Mouse (Mus musculus): Measurements from ENCODE around the gene Lbh. TPM values are rescaled to one million over a fixed set of nuclear protein-coding genes. Genes with fewer than 3 reads are reported as not detected.

The Lbh gene
- polyA plus RNA-seq, 1 experiment from 2014 or later: 2.0 TPM

DNA sequence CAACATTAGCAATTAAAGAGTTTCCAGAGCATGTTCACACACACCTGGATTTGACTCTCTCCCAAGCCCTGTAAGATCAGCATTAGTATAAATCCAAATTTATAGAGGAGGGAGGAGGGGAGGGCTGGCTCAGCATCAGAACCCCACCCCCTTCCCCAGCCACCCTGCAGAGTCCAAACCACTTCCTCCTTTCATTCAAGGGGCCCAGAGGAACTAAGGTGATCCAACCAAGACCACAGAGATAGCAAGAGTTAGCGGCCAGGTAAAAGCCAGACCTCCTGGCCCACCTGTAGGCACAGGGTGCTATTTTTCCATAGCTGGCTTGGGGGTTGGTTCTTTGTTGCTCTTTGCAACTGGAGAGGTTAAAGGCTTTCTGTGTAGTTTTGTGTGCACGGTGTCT, 16.0 kb downstream of the Lbh start:
- WGBS: 59% methylated on average over 2 of the region's 2 CpGs
- Histone ChIP-seq H3K4me1 (peaks cover 36% of the 10 kb centered on the region), H3K9me3 (replicated peaks) (no peaks in the 10 kb centered on the region), H3K36me3 (peaks cover 44% of the 10 kb centered on the region), H3K4me3 (no peak overlapping the region), H3K27ac (no peak overlapping the region), H3K27me3 (ENCODE audit: low read depth, poor library complexity, severe bottlenecking) (no peaks in the 10 kb centered on the region)
- DNase-seq (ENCODE audit: low spot score): no peak

DNA sequence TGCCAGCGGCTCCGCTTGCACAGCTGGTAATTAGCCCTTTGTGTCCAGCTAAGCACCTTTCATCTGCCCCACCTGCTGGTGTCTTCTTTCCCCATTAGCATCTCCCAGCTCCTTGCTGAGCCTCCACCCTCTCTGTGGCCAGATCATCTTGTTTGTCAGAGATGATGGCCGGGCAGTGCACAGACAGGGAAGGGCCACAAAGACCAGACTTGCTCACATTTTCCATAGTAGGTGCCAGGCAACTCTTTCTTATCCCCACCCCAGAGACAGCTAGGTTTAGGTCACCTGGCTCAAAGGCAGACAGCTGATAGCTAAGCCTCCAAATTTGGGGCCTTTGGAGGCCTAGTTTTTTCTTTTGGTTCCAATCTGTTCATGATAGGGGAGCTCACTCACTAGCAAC, 16.5 kb downstream of the Lbh start:
- WGBS: 45% methylated on average over 3 of the region's 3 CpGs
- peaks cover 45% of the 10 kb centered on the region for H3K36me3 ChIP-seq
- no peak for DNase-seq (ENCODE audit: low spot score)
- H3K4me3 ChIP-seq: no peak overlapping the region
- no peak overlapping the region for H3K27ac ChIP-seq
- H3K27me3 ChIP-seq (ENCODE audit: low read depth, poor library complexity, severe bottlenecking): no peaks in the 10 kb centered on the region
- peaks cover 36% of the 10 kb centered on the region for H3K4me1 ChIP-seq
- H3K9me3 ChIP-seq (replicated peaks): no peaks in the 10 kb centered on the region

DNA sequence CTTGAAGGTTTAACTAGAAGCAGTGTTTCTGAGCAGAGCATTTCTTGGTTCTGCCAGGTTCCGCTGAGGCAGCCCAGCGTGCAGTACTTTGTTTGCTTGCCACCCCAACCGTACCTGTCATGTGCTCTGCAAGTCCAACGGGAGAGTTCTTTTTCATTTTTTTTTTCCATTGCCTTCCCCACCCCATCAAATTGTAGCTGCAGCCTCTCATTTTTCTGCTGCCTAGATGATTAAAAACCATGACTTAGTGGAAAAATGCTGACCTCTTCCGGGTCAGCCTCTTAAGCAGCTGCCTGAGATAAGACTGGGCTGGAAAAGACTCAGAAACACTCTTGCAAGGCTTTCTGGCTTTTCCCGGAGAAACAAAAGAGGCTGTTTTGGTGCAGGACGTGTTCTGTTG, 17.8 kb downstream of the Lbh start:
- Histone ChIP-seq H3K27ac (no peak overlapping the region), H3K9me3 (replicated peaks) (no peaks in the 10 kb centered on the region), H3K4me1 (peaks cover 36% of the 10 kb centered on the region), H3K4me3 (no peak overlapping the region), H3K36me3 (peaks cover 50% of the 10 kb centered on the region), H3K27me3 (ENCODE audit: low read depth, poor library complexity, severe bottlenecking) (no peaks in the 10 kb centered on the region)
- no peak for DNase-seq (ENCODE audit: low spot score)
- 80% methylated on average over 7 of the region's 7 CpGs for WGBS

DNA sequence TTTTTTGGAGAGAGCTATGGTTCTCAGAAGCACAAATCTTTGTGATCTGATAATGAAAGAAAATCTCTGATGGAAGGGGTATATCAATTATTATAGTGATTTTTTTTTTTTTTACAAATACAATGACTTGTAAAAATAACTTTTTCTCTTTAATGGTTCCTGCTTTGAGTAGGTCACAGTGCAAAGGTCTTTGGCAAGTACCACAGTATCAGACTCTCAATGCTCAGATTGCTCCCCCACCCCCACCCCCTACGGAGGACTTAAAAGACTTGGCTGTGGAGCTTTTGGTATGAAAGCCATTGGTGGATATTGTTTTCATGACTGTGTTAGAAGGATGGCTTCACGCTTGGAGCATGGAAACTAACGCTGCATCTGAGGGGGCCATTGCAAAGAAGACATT, 18.2 kb downstream of the Lbh start:
- peaks cover 36% of the 10 kb centered on the region for H3K4me1 ChIP-seq
- no peaks in the 10 kb centered on the region for H3K9me3 ChIP-seq (replicated peaks)
- H3K4me3 ChIP-seq: no peak overlapping the region
- DNase-seq (ENCODE audit: low spot score): no peak
- H3K36me3 ChIP-seq: peaks cover 52% of the 10 kb centered on the region
- 87% methylated on average over 3 of the region's 3 CpGs for WGBS
- H3K27ac ChIP-seq: no peak overlapping the region
- no peaks in the 10 kb centered on the region for H3K27me3 ChIP-seq (ENCODE audit: low read depth, poor library complexity, severe bottlenecking)

DNA sequence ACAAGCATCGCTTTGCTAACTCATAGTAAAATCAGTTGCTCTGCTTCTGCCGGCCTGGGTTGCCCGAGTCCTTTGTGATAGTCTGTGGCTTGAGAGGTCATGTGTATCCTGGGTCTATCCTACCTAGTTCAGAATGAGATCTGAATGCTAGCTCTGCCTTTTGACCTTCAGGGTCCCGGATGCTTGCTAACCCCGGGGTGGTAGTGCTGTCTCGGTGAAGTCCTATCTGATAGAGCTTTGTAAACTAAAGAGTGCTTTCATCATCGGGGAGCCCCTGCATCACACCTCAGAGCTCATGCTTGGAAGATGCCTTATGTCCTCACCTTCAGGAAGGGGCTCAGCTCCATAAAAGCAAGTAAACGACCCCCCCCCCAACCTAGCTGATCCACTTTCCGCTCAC, 19.1 kb downstream of the Lbh start:
- Histone ChIP-seq H3K27ac (no peak overlapping the region), H3K4me1 (peaks cover 36% of the 10 kb centered on the region), H3K4me3 (no peak overlapping the region), H3K9me3 (replicated peaks) (no peaks in the 10 kb centered on the region), H3K27me3 (ENCODE audit: low read depth, poor library complexity, severe bottlenecking) (no peaks in the 10 kb centered on the region), H3K36me3 (peaks cover 48% of the 10 kb centered on the region)
- WGBS: 77% methylated on average over 9 of the region's 9 CpGs
- no peak for DNase-seq (ENCODE audit: low spot score)

DNA sequence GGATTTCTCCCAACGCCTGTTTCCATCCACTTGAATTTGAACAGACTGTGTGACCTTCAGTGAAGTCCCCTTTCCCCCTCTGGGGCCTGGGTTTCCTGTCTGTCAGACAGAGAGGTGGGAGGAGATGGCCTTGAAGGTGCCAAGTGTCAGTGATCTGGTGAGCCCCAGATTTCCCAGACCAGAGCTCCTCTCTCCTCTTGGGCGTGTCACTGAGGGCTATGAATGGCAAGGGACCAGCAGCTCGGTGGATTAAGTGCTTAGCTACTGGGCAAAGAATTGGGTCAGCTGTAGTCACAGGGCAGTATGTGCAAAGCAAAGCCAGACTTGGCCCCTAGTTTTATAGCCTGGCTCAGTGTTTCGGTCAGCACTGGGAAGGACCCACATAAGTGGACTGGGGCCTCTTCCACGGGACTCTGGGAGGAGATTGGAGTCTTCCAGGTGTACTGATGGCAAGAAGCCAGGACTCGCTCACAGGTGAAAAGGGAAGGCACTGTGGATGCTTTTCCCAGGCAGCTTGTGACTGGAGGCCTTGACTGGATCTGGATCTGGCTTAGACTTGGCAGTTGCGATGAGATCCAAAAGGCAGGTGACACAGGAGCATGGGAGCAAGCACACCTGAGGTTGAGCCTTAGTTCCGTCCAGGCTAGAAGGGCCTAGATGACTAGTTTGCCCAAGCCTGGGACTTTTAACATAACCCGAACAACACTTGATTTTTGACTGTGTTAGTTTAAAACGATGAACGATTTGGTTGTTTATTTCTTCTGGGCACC, 20.1 kb downstream of the Lbh start:
- no peak overlapping the region for H3K27ac ChIP-seq
- no peak for DNase-seq (ENCODE audit: low spot score)
- no peaks in the 10 kb centered on the region for H3K9me3 ChIP-seq (replicated peaks)
- H3K36me3 ChIP-seq: peaks cover 51% of the 10 kb centered on the region
- no peak overlapping the region for H3K4me3 ChIP-seq
- no peaks in the 10 kb centered on the region for H3K27me3 ChIP-seq (ENCODE audit: low read depth, poor library complexity, severe bottlenecking)
- WGBS: 81% methylated on average over 11 of the region's 11 CpGs
- H3K4me1 ChIP-seq: peaks cover 36% of the 10 kb centered on the region

DNA sequence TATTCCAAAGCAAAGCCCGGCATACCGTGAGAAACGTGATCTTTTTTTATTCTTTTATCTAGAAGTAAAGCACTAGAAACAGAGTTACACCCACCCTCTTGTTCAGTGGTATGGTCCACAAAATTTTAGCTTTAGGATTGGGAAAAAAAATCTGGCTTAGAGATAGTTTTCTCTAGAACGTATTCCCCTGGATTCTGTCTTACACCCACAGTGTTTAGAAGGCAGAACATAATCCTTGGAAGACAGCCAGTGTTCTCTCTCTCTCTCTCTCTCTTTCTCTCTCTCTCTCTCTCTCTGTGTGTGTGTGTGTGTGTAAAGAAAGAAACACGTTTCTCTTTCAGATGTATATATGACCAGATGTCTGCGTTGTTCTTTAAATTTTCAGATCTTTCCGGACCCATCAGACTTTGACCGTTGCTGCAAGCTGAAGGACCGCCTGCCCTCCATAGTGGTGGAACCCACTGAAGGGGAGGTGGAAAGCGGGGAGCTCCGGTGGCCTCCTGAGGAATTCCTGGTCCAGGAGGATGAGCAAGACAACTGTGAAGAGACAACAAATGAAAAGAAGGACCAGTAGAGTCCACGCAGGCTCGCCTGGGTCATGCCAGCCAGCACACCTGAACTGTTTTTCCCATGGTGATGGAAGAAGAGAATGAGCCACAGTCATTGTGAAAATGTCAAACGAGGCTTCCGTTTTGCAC, 20.9 kb downstream of the Lbh start:
- 93% methylated on average over 15 of the region's 15 CpGs for WGBS
- peaks cover 47% of the 10 kb centered on the region for H3K36me3 ChIP-seq
- H3K9me3 ChIP-seq (replicated peaks): no peaks in the 10 kb centered on the region
- DNase-seq (ENCODE audit: low spot score): no peak
- H3K27ac ChIP-seq: no peak overlapping the region
- H3K4me3 ChIP-seq: no peak overlapping the region
- H3K27me3 ChIP-seq (ENCODE audit: low read depth, poor library complexity, severe bottlenecking): no peaks in the 10 kb centered on the region
- H3K4me1 ChIP-seq: peaks cover 31% of the 10 kb centered on the region

DNA sequence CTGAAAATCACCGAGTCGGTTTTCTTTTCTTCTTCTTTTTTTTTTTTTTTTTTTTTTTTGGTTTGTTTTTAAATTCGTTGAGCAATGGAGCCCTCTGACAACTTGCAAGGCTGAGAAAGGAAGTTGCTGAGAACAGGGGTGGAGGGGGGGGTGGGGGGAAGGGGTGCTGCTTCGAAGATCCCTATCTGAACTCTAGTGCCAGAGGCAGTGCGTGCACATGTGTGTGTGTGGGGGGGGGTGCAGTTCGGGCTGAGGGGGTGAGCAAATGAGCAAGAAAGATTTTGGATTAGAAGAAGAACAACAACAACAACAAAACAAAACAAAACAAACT, 21.4 kb downstream of the Lbh start:
- DNase-seq (ENCODE audit: low spot score): no peak
- Histone ChIP-seq H3K4me1 (peaks cover 26% of the 10 kb centered on the region), H3K27me3 (ENCODE audit: low read depth, poor library complexity, severe bottlenecking) (no peaks in the 10 kb centered on the region), H3K27ac (no peak overlapping the region), H3K4me3 (no peak overlapping the region), H3K9me3 (replicated peaks) (no peaks in the 10 kb centered on the region), H3K36me3 (peaks cover 47% of the 10 kb centered on the region)
- 91% methylated on average over 5 of the region's 6 CpGs for WGBS

DNA sequence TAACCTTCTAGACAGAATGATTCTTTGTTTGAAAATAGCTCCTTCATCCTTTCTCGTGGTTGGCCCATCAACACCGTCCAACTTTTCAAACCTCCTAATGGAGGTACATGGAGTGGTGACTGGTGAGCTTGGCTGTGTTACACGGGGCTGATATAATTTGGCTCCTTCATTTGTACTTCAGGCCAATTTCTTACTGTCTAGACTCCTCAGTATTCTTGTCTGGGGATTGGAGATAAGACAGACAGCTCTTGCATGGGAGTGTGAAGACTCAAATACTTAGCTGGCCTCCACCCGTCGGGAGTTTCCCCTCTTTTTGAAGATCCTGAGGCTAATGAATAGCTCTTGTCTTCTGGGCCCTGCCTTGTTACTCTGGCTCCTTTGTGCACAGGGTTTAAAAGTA, 26.3 kb downstream of the Lbh start:
- DNase-seq (ENCODE audit: low spot score): no peak
- H3K27ac ChIP-seq: no peak overlapping the region
- WGBS: 87% methylated on average over 5 of the region's 5 CpGs

DNA sequence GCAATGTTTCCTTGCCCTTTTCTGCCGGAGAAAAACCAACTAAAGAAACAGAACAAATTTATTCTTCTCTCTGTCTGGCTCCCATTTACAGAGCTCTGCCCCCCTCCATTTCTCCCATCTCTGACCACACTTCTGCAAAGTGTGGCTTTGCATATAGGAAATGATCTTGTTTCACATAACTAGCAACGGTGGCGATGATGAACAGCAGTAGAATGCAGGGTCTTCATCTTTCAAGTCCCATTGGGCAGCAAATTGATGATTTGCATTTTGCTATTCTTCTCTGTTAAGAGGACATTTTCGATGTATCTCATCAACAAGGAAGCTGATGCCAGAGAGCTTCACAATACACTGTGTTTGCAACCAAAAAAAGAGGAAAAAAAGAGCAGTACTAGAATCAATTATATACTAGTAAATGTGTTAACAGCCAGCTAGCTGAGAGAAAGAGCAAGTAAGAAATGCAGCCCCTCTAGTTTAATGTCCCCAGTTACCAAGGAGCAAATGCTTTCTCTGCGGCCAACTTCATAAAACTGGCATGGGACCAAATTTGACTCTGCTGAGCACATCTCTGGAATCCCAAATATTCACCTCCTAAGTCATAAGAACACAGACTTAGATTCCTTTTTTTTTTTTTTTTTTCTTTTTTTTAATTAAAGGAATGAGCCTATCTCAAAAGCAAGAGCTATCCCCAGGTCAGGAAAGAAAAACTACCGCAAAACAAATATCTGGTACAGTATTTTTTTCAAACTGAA, 29.2 kb downstream of the Lbh start:
- Histone ChIP-seq H3K9me3 (replicated peaks) (no peaks in the 10 kb centered on the region), H3K27me3 (ENCODE audit: low read depth, poor library complexity, severe bottlenecking) (no peaks in the 10 kb centered on the region), H3K4me1 (no peaks in the 10 kb centered on the region), H3K27ac (no peak overlapping the region), H3K36me3 (peaks cover 8% of the 10 kb centered on the region), H3K4me3 (no peak overlapping the region)
- DNase-seq (ENCODE audit: low spot score): no peak
- 89% methylated on average over 6 of the region's 6 CpGs for WGBS

More for the DNA sequence above, 26.3 kb downstream of the Lbh start:
- no peak overlapping the region for H3K4me3 ChIP-seq
- no peaks in the 10 kb centered on the region for H3K27me3 ChIP-seq (ENCODE audit: low read depth, poor library complexity, severe bottlenecking)
- no peaks in the 10 kb centered on the region for H3K9me3 ChIP-seq (replicated peaks)
- no peaks in the 10 kb centered on the region for H3K4me1 ChIP-seq
- peaks cover 32% of the 10 kb centered on the region for H3K36me3 ChIP-seq

DNA sequence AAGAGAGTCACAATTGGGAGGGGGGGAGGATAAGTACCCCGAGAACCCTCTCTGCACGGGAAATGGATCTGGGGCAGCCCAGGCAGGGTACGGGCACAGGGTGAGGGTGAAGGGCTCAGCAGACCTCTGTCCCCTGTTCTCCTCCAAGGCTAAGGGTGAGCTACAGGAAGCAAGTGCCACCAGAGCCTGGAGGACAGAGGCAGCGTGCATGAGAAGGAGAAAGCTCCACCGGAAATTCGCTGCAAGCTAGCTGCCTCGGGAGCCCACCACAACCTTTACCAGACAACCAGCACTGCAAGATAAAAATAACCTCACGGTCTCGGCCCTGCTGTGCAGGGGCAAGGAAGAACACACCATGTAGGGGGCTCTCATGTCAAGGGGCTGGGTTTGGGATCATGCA, 30.0 kb downstream of the Lbh start:
- H3K36me3 ChIP-seq: no peaks in the 10 kb centered on the region
- H3K4me1 ChIP-seq: peaks cover 7% of the 10 kb centered on the region
- H3K27ac ChIP-seq: no peak overlapping the region
- H3K4me3 ChIP-seq: no peak overlapping the region
- H3K27me3 ChIP-seq (ENCODE audit: low read depth, poor library complexity, severe bottlenecking): no peaks in the 10 kb centered on the region
- DNase-seq (ENCODE audit: low spot score): no peak
- H3K9me3 ChIP-seq (replicated peaks): no peaks in the 10 kb centered on the region
- 87% methylated on average over 9 of the region's 9 CpGs for WGBS

DNA sequence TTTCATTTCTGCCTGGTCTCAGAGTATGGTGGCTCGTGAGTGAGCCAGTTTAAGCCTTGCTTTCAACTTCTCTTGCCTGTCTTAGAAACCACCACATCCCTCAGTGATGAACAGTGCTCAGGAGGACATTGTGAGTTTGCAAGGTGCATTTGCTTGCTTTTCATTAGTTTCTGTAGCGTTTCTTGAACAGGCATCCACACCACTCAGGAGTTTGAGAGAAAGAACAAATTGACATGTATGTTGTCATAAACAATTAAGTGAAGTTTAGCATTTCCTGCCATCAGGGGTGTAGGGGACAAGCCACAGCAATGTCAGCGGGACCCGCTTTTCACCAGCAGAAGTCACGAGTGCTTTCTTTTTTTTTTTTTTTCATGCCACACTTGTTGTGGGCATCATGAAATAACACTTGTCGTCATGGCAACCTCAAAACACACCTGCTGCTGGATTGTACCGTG, 31.2 kb downstream of the Lbh start:
- no peaks in the 10 kb centered on the region for H3K9me3 ChIP-seq (replicated peaks)
- WGBS: 92% methylated on average over 7 of the region's 7 CpGs
- no peak overlapping the region for H3K27ac ChIP-seq
- H3K27me3 ChIP-seq (ENCODE audit: low read depth, poor library complexity, severe bottlenecking): no peaks in the 10 kb centered on the region
- no peak for DNase-seq (ENCODE audit: low spot score)
- H3K4me3 ChIP-seq: no peak overlapping the region
- peaks cover 19% of the 10 kb centered on the region for H3K4me1 ChIP-seq
- no peaks in the 10 kb centered on the region for H3K36me3 ChIP-seq

DNA sequence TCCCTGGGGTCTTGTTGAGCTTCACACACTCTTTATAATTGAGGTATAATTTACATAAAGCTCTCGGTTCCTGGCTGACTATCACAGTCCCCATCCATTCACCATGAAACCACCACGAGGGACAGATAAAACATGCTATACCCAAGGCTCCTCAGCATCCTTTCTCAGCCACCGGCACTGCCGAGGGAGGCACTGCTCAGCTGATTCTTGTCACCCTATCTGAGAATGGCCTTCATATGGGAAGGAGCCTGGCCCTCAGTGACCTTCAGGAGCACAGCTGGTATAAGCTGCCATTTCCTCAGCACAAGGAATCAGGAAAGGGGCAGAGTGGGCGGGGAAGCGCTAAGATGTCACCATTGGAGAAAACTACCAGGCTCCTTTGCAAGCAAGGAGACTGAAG, 33.2 kb downstream of the Lbh start:
- Histone ChIP-seq H3K27ac (no peak overlapping the region), H3K9me3 (replicated peaks) (no peaks in the 10 kb centered on the region), H3K27me3 (ENCODE audit: low read depth, poor library complexity, severe bottlenecking) (no peaks in the 10 kb centered on the region), H3K4me1 (peaks cover 24% of the 10 kb centered on the region), H3K4me3 (no peak overlapping the region), H3K36me3 (no peaks in the 10 kb centered on the region)
- 76% methylated on average over 6 of the region's 6 CpGs for WGBS
- DNase-seq (ENCODE audit: low spot score): no peak

All from limb, embryonic 10.5 days (tissue).